Mouse (Mus musculus): ENCODE results near the gene Cd47.

GRCm38 (mm10) chr16:49896132-49896531 lies 95.8 kb downstream of the Cd47 start:
- no peak for TF ChIP-seq POLR2A (IDR thresholded peaks at IDR 0.05; ENCODE audit: control insufficient read depth, extremely low read depth, insufficient read depth, low read length, poor library complexity)
- TF ChIP-seq CTCF (IDR thresholded peaks at IDR 0.05; ENCODE audit: borderline replicate concordance, control insufficient read depth, extremely low read depth, insufficient read depth, low read length, poor library complexity): no peak

All from thymus, adult 2 months (tissue).